Mouse (Mus musculus): ENCODE measurements around the gene Ctr9.

Ctr9 gene

DNA sequence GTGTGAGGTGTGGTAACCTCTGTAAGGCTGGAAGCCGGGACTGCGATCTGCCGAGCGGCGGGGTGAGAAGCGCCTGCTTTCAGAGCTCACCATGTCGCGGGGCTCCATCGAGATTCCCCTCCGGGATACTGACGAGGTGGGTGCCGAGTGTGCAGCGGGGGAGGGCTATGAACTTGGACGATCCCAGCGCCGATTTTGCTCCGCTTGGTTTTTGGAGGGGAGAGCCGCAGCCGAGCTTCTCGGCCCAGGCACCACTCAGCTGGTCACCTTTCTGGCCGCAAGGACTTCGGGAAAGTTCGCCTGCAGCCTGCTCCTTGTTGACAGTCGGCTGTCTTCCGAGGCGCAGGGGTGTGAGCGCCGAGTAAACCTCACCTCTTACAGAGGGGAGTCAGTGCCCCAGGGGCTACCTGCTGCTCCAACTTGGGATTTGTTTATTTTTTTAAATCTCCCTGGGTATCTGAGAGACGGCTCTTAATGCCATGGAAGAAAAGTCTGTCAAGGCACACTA, 349 bp downstream of the Ctr9 start:
- no peak for DNase-seq (ENCODE audit: low read depth in 1 of 2, low spot score in 2 of 2)

DNA sequence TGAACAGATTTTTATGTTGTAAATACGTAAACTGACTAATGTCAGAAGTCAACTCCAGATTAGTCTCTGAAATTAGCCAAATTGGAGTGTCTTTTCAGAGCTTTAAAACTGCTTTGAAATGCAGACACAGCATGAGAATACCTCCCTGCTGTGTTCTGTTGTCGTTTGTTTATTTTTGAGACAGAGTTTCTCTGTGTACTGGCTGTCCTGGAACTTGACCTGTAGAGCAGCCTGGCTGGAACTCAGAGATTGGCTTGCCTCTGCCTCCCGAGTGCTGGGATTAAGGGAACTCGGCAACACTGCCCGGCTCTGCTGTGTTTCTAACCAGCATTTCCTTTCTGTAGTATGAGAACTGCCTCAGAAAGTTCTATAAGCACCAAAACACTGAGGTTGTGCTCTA, 20.2 kb downstream of the Ctr9 start:
- DNase-seq (ENCODE audit: low read depth in 1 of 2, low spot score in 2 of 2), result no peak

DNA sequence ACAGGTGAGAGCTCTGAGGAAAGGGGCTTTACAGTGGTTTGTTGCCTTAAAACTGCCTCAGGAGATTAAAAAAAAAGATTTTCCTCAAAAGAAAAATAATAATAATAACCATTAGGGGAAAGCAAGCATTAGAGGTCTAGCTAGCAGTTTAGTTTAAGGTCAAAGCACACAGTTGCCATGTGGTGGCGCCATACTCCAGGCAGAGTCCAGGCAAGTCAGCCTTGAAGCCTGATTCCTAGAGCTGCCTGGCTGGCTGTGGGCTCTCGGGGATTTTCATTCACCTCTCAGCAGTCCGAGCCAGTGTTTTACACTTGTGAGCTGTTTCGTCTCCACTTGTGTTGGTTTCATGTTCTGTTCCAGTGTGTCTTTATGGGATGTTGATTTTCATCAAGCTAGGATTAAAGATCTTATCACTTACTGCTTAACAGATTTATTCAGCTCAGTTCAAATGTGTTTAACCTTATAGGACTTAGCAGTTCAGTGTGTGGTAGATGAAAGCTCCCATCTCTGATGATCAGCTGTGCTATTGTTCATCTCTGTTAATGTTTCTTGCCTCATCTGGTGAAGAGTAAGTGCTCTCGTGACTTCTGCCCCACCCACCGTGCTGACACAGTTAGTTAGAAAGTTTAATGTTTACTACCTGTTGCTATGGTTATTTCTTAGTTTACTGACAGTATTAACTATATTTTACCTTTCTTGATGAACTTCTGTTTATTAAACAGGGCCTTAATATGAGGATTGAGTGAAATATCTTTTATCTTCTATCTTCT, 21.1 kb downstream of the Ctr9 start:
- DNase-seq (ENCODE audit: low read depth in 1 of 2, low spot score in 2 of 2), result peak; percentile 8 to 18

DNA sequence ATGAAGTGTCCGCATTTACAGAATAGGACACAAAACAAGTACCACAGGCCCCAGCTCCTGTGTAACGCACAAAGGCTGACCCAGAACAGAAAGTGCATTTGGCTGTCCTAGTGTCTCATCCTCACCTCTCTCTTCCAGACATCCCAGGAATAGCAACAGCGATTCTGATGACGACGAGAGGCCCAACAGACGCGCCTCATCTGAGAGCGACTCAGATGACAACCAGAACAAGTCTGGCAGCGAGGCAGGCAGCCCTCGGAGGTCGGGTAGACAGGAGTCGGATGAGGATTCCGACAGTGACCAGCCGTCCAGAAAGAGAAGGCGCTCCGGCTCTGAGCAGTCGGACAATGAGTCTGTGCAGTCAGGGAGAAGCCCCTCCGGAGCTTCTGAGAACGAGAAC, 26.5 kb downstream of the Ctr9 start:
- DNase-seq (ENCODE audit: low read depth in 1 of 2, low spot score in 2 of 2), result no peak

DNA sequence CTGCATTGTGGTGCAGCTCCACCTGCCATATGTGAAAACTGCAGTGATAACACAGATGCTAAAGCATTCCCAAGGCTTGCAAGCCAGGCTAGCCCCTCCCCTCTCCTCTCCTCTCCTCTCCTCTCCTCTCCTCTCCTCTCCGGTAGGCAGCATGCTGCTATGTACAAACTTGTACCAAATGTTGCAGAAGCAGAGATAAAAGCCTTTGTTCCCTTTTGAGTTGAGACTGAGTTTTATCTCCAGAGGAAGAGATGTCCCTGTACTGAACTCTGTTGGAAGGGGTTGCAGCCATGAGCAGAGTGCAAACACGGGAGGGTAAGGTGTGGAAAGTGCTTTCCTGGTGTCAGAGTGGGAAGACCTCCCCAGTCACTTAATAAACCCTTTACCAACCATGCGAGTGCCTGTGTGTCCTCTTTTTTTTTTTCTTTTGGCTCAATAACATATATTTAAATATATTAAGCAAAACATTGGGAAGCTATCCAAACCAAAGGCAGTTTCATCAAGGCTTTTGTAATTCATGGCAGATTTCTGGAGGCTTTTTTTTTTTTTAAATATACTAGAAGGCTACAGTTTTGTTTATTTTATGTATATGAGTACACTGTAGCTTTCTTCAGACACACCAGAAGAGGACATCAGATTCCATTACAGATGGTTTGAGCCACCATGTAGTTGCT, 27.4 kb downstream of the Ctr9 start:
- DNase-seq (ENCODE audit: low read depth in 1 of 2, low spot score in 2 of 2), result no peak

DNA sequence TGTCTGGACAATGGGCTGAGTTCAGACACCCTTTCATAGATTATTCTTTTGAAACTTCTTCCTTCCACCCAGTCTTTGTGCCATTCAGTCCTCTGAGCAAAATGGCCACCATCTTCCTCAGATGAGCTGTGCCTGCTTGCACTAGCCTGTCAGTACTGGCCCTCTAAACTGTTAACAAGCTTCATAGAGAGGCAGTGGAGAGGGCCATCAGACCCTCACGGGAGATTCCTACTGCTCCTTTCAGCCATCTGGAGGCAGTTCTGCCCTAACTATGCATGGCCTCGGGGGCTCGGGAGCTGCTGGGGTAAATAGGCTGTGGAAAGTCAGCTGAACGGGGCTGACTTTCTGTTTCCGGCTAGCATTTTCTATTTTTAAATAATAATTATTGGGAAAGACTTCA, 30.8 kb downstream of the Ctr9 start:
- DNase-seq (ENCODE audit: low read depth in 1 of 2, low spot score in 2 of 2), result no peak

DNA sequence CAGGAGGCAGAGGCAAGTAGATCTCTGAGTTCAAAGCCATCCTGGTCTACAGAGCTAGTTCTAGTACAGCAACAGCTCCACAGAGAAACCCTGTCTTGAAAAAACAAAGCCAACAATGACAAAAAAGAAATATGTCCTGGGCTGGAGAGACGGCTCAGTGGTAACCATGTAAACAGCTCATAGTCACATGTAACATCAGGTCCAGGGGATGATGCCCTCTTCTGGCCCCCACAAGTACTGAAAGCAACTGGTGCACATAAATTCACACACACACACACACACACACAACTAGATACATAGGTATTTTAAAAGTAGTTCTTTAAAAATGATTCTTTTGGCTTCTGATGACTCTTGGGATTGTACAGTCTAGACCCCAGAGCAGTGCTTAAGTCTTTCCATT, 34.2 kb downstream of the Ctr9 start:
- no peak for DNase-seq (ENCODE audit: low read depth in 1 of 2, low spot score in 2 of 2)

DNA sequence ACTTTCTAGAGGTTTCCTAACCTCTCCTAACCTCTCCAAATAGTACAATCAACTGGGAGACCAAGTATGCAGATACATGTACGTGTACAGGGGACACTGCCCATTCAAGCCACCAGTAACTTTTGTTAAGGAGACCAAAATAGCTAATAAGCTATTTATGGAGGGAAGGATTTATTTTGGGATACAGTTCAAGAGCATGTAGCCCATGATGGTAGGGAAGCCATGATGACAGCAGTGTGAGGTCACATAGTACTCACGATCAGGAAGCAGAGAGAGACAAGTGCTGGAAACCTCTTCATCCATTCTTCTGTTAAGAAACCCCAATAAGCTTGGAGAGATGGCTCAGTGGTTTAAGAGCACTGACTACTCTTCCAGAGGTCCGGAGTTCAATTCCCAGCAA, 39.4 kb downstream of the Ctr9 start:
- no peak for DNase-seq (ENCODE audit: low read depth in 1 of 2, low spot score in 2 of 2)

DNA sequence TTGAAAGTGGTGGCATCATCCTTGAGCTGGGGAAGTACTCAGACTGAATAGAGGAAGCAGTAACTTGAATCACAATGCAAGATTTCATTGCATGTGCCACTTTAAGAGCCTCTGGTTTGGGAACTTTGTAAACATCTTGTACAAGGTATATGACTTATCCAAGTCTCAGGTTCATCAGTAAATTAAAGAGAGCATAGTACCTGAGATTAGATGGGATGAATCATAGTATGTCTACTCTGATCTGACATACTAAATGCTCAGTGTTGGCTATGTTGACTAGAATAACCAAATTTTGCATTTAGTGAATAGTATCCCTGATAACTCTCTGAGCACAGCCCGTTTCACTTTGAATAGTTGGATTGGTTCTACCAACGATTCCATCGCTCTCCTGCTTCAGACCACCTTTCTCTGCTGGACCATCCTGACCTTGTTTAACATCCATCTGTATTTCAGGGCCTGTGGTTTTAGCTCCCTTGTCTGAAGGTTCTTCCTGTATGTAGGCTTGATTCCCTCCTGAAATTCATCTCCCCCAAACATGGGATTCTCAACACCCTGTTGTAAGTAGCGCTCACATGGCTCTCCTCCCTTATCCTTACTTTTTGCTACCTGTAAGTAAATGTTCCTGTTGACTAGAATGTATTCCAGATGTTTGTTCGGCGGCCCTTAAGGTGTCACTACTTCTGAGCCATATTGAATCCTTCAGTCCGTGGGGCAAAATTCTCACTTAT, 40.9 kb downstream of the Ctr9 start:
- DNase-seq (ENCODE audit: low read depth in 1 of 2, low spot score in 2 of 2), result no peak

DNA sequence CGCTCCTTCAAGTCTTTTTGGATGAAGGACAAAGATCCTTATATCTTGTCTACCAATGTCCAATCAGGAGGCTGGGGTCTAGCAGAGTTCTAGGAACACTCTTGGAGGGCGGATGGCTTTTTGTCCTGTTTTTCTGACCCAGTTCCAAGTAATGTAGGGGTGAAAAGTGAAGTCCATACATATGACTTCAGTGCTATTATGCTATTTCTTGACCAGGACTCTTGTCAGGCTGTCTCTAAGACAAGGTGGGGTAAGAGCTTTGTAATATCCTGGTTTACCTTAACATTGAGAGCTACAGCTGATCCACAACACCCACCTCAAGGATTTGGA, 41.4 kb downstream of the Ctr9 start:
- DNase-seq (ENCODE audit: low read depth in 1 of 2, low spot score in 2 of 2), result no peak

DNA sequence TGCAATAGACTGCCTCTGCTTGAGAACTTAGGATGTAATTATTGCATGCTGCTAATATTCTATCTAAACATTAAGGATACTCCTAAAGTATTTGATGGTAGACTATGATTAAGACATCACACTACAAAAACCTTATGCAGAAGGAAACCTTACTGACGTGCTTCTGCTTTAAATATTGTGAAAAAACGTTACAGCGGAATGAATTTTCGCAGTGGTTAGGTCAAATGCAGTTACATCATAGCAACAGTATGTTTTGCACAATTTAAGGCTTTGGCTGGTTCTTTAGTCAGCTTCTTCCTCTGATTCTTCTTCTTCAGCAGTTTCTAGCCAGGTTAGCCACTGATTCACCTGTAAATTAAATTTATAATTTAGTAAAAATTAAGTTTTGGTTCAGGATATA, 43.7 kb downstream of the Ctr9 start:
- DNase-seq (ENCODE audit: low read depth in 1 of 2, low spot score in 2 of 2), result no peak

DNA sequence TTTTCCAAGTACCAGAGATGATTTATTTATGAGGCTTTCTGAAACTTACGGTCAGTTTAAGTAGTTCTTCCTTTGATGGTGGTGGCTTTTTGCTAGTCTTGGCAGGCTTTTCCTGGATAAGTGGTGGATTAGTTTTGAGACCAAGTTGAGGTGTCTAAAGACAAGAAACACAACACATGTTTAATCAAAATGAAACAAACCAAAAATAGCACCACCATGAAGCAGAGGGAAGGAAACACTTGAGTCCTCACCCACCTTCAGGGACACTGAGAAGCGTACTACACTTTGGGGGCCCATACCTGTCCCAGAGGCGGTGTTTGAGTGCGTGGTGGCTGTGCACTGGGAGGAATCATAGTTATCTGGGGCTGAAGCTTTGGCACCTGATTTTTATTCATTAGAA, 46.5 kb downstream of the Ctr9 start:
- no peak for DNase-seq (ENCODE audit: low read depth in 1 of 2, low spot score in 2 of 2)

DNA sequence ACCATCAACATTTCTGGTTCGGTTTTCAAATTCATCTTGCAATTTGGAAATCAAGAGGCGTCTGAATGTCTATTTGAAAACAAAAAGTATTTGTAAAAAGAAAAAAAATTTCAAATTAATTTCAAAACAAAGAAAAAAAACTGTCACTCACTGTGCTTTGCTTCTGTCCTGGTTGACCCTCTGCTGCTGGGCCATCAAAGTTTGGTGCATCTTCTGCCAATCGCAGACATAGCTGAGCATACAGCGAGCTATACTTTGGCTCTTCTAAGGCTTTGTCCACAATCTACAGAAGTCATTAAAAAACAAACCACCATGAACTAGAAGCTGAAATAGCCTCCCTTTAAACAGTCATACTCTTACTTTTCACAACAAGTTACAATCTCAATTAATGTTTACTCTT, 49.5 kb downstream of the Ctr9 start:
- no peak for DNase-seq (ENCODE audit: low read depth in 1 of 2, low spot score in 2 of 2)

DNA sequence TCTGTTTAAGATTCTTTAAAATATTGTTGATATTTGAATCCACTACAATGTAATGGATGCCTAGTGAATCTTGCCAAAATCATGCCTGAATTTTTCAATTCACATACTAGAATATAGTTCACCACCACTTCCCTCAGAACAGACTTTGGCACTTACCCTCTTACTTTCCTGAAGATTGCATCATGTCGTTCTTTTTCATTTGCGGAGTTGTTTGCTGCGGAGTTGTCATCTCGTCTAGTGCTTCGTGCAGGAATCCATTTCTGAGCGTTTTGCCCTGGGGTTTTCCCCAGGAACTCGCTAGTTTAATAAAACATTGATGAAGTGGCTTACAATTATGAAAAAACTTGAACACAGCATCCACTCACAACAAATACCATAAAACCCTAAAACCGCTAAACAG, 51.3 kb downstream of the Ctr9 start:
- DNase-seq (ENCODE audit: low read depth in 1 of 2, low spot score in 2 of 2), result no peak

DNA sequence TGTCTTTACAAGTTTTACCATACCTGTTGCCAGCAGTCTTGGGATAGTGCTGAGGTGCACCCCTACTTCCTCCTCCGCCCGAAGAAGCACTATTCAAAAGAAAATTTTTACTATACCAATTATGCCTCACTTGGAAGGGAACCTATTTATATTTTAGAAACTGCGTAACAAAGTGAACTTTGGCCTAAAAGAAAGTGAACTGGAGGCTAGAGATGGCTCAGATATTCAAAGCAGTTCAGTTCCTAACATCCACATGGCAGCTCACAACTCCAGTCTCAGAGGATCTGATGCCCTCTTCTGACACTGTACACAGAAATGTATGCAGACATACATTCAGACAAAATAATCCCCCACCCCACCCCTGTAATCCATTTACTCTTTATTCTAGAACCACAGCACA, 52.1 kb downstream of the Ctr9 start:
- DNase-seq (ENCODE audit: low read depth in 1 of 2, low spot score in 2 of 2), result no peak

DNA sequence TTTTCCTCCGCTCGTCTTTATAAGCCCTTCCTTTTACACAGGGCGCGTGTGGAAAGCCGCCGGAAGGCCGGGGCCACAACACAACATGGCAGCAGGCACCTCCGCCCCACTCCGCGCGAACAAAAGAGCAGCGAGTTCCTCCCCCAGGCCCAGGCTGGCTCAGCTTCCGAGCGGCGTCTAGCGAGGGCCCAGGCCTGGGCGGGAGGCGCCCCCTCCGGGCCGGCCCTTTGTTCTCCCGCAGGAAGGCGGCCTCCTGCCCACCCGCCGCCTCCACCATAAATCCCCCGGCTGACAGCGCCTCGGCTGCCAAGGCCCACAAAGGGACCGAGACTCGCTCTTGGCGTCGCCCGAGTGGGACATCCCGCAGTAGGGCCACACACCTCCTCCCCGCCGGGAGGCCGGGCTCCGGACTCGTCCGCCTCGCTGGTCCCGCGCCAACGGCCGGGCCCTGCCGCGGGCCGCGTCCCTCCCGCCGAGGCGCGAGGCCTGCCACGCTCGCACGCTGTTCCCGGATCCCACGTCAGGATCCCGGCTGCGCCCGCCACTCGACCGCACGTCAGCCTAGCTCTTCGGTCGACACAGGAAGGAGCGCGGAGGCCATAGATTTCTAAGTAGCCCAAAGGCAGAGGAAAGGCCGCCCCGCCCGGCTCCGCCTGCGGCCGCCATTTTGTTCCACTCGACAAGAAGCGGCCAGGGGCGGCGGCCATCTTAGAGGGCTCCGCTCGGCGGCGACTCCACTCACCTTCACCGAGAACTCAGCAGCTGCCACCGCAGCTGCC, 53.5 kb downstream of the Ctr9 start:
- DNase-seq (ENCODE audit: low read depth in 1 of 2, low spot score in 2 of 2), result peak; percentile 59 to 82

DNA sequence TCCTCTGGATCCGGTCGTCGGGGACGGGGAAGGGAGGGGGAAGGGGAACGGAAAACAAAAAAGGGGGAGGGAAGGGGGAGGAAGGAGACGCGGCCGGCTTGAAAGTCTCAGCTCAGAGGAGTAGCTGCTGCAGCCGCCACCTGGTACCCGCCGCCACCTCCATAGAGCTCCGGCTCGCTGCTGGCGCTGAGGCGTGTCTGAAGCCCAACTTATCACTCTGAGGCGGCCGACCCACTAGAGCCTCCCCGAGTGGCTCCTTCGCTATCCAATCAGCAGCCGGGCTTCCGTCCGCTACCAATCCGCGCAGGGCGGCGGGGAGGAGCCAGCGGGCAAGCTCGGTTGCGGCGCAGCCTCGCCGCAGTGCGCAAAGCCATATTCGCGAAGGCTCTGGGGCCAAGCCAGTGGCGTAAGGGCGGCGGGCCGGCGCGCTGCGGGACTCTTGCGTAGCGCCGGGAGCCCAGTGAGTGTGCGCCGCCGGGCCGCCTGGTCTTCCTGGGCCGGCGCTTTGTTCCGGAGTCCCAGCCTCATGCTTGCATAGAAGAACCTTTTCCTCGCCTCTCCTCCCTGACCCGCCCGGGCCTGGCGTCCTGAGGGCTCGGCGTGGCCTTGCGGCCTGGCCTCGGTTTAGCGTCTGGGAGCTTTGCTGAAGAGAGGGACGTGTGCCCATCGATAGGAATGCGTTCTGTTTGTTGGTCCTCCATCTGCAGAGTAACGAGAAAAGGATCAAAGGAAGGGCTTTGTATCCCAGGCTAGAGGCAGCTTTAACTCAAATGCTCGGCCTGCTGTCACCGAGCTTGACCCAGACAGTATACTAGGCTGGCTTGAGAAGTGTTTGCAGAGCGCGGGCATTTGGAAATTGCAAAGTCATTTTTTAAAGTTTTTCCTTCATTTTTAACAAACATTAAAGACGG, 54.3 kb downstream of the Ctr9 start, which contains the start of gene Eif4g2:
Gene Eif4g2 (minus strand): TSS at position 209 of the 911 bp plus-strand sequence.
- DNase-seq (ENCODE audit: low read depth in 1 of 2, low spot score in 2 of 2), result peak; percentile 98

DNA sequence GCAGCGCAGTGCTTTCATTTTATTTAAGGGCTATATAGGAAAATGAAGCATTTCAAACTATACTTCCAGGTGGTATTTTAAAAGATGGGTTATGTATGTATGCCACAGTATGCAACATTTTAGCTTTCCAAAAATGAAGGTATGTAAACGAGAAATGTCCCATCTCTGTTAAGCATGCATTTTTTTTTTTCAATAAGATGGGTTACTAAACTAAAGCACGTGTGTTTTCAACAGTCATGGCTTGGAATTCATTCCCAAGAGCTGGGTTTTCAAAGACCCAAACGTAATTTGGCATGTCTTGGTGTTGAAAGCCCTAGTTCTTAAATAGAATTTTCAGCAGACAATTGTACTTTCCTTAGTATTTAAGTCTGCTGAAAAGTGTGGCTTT, 55.0 kb downstream of the Ctr9 start:
- DNase-seq (ENCODE audit: low read depth in 1 of 2, low spot score in 2 of 2), result no peak

DNA sequence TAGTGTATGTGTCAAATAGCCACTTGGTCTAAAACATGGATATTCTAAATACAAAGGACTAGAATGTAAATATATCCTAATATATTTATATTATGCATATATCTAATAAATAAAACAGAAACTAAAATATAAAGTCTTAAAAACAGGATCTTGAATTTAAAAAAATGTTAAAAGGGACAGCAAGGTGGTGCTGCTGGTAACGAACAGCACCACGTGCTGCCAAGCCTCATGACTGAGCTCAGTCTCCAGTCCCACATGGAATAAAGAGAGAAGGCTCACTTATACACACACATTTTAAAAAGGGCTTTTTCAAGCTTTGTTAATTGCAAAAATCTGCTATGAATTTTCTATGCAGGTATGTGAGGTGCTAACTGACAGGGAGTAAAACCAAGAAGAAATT, 55.7 kb downstream of the Ctr9 start:
- no peak for DNase-seq (ENCODE audit: low read depth in 1 of 2, low spot score in 2 of 2)

DNA sequence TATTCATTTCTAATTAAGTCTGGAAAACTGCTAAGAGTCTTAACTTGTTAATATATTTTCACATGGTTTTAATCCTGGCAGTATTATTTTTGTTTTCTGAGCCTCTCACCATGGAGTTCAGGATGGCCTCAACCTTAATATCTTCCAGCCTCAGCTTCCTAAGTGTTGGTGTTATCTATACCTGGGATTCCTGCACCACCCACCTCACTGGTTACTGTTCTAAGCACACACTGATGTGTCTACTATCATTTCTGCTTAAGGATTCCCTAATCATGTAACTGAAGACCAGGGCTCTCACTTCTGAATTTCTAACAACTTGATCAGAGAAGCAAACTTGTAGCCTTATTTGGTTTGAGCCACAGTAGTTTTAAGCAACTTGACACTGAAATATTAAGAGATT, 56.4 kb downstream of the Ctr9 start:
- no peak for DNase-seq (ENCODE audit: low read depth in 1 of 2, low spot score in 2 of 2)

All from monocyte, adult 2 months (primary cell).